Mouse (Mus musculus) midbrain, embryonic 14.5 days (tissue): ENCODE results near the gene Clcnkb. TPM values are rescaled to one million over a fixed set of nuclear protein-coding genes. Genes with fewer than 3 reads are reported as not detected.

Experiments used
- ATAC-seq: fragments of 200-750 bp; cut with Nextera tagmentation; 2 replicates; pipeline ENCODE4 v1.8.0; 2017; ENCODE audit warnings: moderate number of reproducible peaks, moderate library complexity; ENCODE audit not compliant: low FRiP score, low TSS enrichment
- DNase-seq: peaks from one replicate; pipeline ENCODE4 v3.0.0-alpha.2; 2015
- H3K27ac ChIP-seq: fragments of 300-500 bp; sonication (generic); replicated peaks from 2 replicates; pipeline ENCODE4 v1.5.1; 2014; ENCODE audit warnings: mild to moderate bottlenecking, low read depth, low read length, moderate library complexity
- H3K27me3 ChIP-seq: fragments of 300-500 bp; sonication (generic); 2 replicates; pipeline ENCODE4 v1.6.1; 2014; ENCODE audit warnings: low read length, control low read depth, mixed read lengths; ENCODE audit not compliant: control insufficient read depth, insufficient read depth
- H3K36me3 ChIP-seq: fragments of 300-500 bp; sonication (generic); 2 replicates; pipeline ENCODE4 v1.6.1; 2014; ENCODE audit warnings: low read length, control low read depth; ENCODE audit not compliant: control insufficient read depth, insufficient read depth
- H3K4me1 ChIP-seq: fragments of 300-500 bp; sonication (generic); 2 replicates; pipeline ENCODE4 v1.6.1; 2014; ENCODE audit warnings: mild to moderate bottlenecking, antibody characterized with exemption, low read length, control low read depth; ENCODE audit not compliant: control insufficient read depth, insufficient read depth
- H3K4me2 ChIP-seq: fragments of 300-500 bp; sonication (generic); 2 replicates; pipeline ENCODE4 v1.6.1; 2014; ENCODE audit warnings: mild to moderate bottlenecking, low read length, moderate library complexity
- H3K4me3 ChIP-seq: fragments of 300-500 bp; sonication (generic); replicated peaks from 2 replicates; pipeline ENCODE4 v1.5.1; 2014; ENCODE audit warnings: low read depth, low read length
- H3K9ac ChIP-seq: fragments of 300-500 bp; sonication (generic); replicated peaks from 2 replicates; pipeline ENCODE4 v1.6.1; 2014; ENCODE audit warnings: mild to moderate bottlenecking, low read length, moderate library complexity
- H3K9me3 ChIP-seq: fragments of 300-500 bp; sonication (generic); 2 replicates; pipeline ENCODE4 v1.6.1; 2016; ENCODE audit warnings: low read length, control low read depth, mixed read lengths; ENCODE audit not compliant: control insufficient read depth
- WGBS: fragments of 180-500 bp; shearing (Covaris S2); extraction: QIAGEN DNeasy Blood & Tissue Kit; methylation state at CpG from one replicate; pipeline ENCODE4 v1.1.7; 2014; 5-methylcytosine and 5-hydroxymethylcytosine counted together
- polyA plus RNA-seq: library from polyadenylated mRNA; unstranded; fragments of >200 nt; fragmentation: Nextera tagmentation; extraction: Ambion mirVana; gene quantifications from 2 replicates; pipeline ENCODE4 v1.2.1, GENCODE M21; 2014

Clcnkb gene
- polyA plus RNA-seq, 1 experiment from 2014 or later, result not detected

- Histone ChIP-seq H3K4me1 (no peaks in the 10 kb centered on the region), H3K4me2 (no peak overlapping the region), H3K36me3 (no peaks in the 10 kb centered on the region), H3K9ac (no peak overlapping the region), H3K4me3 (no peak overlapping the region), H3K9me3 (no peaks in the 10 kb centered on the region), H3K27me3 (peaks cover 22% of the 10 kb centered on the region), H3K27ac (no peak overlapping the region)
- ATAC-seq (no peak), DNase-seq (peak; percentile 89)
- WGBS, result 20% methylated on average over 5 of the region's 5 CpGs
Measured at GRCm38 (mm10) chr4:141387093-141387784, 28.6 kb downstream of the Clcnkb start.

GRCm38 (mm10) chr4:141386150-141386549 lies 29.7 kb downstream of the Clcnkb start:
- Histone ChIP-seq H3K4me2 (no peak overlapping the region), H3K27me3 (peaks cover 32% of the 10 kb centered on the region), H3K27ac (no peak overlapping the region), H3K4me3 (no peak overlapping the region), H3K9ac (no peak overlapping the region), H3K36me3 (no peaks in the 10 kb centered on the region), H3K9me3 (no peaks in the 10 kb centered on the region), H3K4me1 (no peaks in the 10 kb centered on the region)
- DNase-seq, result no peak
- 70% methylated on average over 7 of the region's 7 CpGs for WGBS
- no peak for ATAC-seq

- under 1% methylated on average over 7 of the region's 7 CpGs for WGBS
- no peaks in the 10 kb centered on the region for H3K4me1 ChIP-seq
- H3K4me2 ChIP-seq, result no peak overlapping the region
Measured at GRCm38 (mm10) chr4:141385275-141385674, 30.5 kb downstream of the Clcnkb start.

GRCm38 (mm10) chr4:141382406-141382805 lies 33.4 kb downstream of the Clcnkb start:
- Histone ChIP-seq H3K27ac (no peak overlapping the region), H3K9me3 (no peaks in the 10 kb centered on the region), H3K4me2 (peak overlapping the region; percentile 55), H3K4me3 (peak overlapping the region; percentile 22), H3K27me3 (peaks cover 40% of the 10 kb centered on the region), H3K9ac (peak overlapping the region; percentile 25; the same call in 1 of the 2 replicates), H3K4me1 (no peaks in the 10 kb centered on the region), H3K36me3 (no peaks in the 10 kb centered on the region)
- WGBS, result 1% methylated on average over 25 of the region's 25 CpGs
- ATAC-seq, result no peak
- peak; percentile 58 for DNase-seq

More at GRCm38 (mm10) chr4:141385275-141385674, 30.5 kb downstream of the Clcnkb start:
- no peak for ATAC-seq
- Histone ChIP-seq H3K27ac (no peak overlapping the region), H3K4me3 (no peak overlapping the region), H3K27me3 (peaks cover 40% of the 10 kb centered on the region), H3K36me3 (no peaks in the 10 kb centered on the region), H3K9me3 (no peaks in the 10 kb centered on the region), H3K9ac (no peak overlapping the region)
- peak; percentile 85 for DNase-seq

- Histone ChIP-seq H3K4me1 (no peaks in the 10 kb centered on the region), H3K27ac (no peak overlapping the region), H3K4me2 (no peak overlapping the region), H3K36me3 (no peaks in the 10 kb centered on the region), H3K9me3 (no peaks in the 10 kb centered on the region), H3K27me3 (peaks cover 40% of the 10 kb centered on the region), H3K4me3 (no peak overlapping the region), H3K9ac (no peak overlapping the region)
- 57% methylated on average over 8 of the region's 8 CpGs for WGBS
- ATAC-seq (no peak), DNase-seq (no peak)
Measured at GRCm38 (mm10) chr4:141379674-141380073, 36.1 kb downstream of the Clcnkb start.

- H3K27ac ChIP-seq, result no peak overlapping the region
- WGBS, result 90% methylated on average over 5 of the region's 5 CpGs
- ATAC-seq (no peak), DNase-seq (no peak)
- no peaks in the 10 kb centered on the region for H3K36me3 ChIP-seq
- no peaks in the 10 kb centered on the region for H3K27me3 ChIP-seq
- no peaks in the 10 kb centered on the region for H3K9me3 ChIP-seq
- no peak overlapping the region for H3K4me2 ChIP-seq
- H3K4me1 ChIP-seq, result no peaks in the 10 kb centered on the region
- H3K4me3 ChIP-seq, result no peak overlapping the region
- no peak overlapping the region for H3K9ac ChIP-seq
Measured at GRCm38 (mm10) chr4:141372426-141372825, 43.4 kb downstream of the Clcnkb start.

GRCm38 (mm10) chr4:141367997-141368791 lies 47.6 kb downstream of the Clcnkb start, which contains the start of gene Fam131c:
TSS of gene Fam131c (plus strand) at chr4:141368220.
- H3K4me3 ChIP-seq, result peak within 1 kb of the TSS; percentile 58
- H3K4me2 ChIP-seq, result peak within 1 kb of the TSS; percentile 96
- peaks cover 7% of the 10 kb centered on the region; the same call in 1 of the 2 replicates for H3K27me3 ChIP-seq
- H3K9ac ChIP-seq, result peak within 1 kb of the TSS; percentile 77
- H3K27ac ChIP-seq, result 0 out of 2 replicates have a peak within 1 kb of the TSS, but pooled peaks have one; percentile 20
- no peaks in the 10 kb centered on the region for H3K36me3 ChIP-seq
- H3K4me1 ChIP-seq, result no peaks in the 10 kb centered on the region
- H3K9me3 ChIP-seq, result no peaks in the 10 kb centered on the region
- WGBS, result under 1% methylated on average over 56 of the region's 71 CpGs
- ATAC-seq, result peak; percentile 49
- DNase-seq, result peak; percentile 79

- Histone ChIP-seq H3K27me3 (peaks cover 7% of the 10 kb centered on the region; the same call in 1 of the 2 replicates), H3K9ac (no peak overlapping the region), H3K4me3 (no peak overlapping the region), H3K36me3 (no peaks in the 10 kb centered on the region), H3K4me1 (no peaks in the 10 kb centered on the region), H3K27ac (no peak overlapping the region), H3K9me3 (no peaks in the 10 kb centered on the region), H3K4me2 (no peak overlapping the region)
- ATAC-seq (no peak), DNase-seq (no peak)
- WGBS, result 61% methylated on average over 7 of the region's 7 CpGs
Measured at GRCm38 (mm10) chr4:141365876-141366275, 49.9 kb downstream of the Clcnkb start.
